Mouse (Mus musculus): ENCODE results near the gene Wbp2nl.
A peak's percentile ranks its signal among the peaks of the same experiment; 100 is the strongest.

Wbp2nl gene

GRCm38 (mm10) chr15:82298764-82299561 is at the start of gene Wbp2nl:
Gene Wbp2nl, plus strand, starts transcription at chr15:82298954.
- no peak for DNase-seq (ENCODE audit: low spot score)

GRCm38 (mm10) chr15:82251579-82251978 is 47.2 kb upstream of the Wbp2nl start:
- DNase-seq (ENCODE audit: low spot score), result no peak

GRCm38 (mm10) chr15:82252097-82252496 is 46.7 kb upstream of the Wbp2nl start, which contains the start of gene 1500009C09Rik:
Gene 1500009C09Rik, plus strand, starts transcription at chr15:82252397.
- no peak for DNase-seq (ENCODE audit: low spot score)

GRCm38 (mm10) chr15:82255248-82255647 is 43.5 kb upstream of the Wbp2nl start:
- DNase-seq (ENCODE audit: low spot score), result no peak

- no peak for DNase-seq (ENCODE audit: low spot score)
Observed at GRCm38 (mm10) chr15:82255944-82256383, 42.8 kb upstream of the Wbp2nl start.

GRCm38 (mm10) chr15:82259510-82259909 is 39.2 kb upstream of the Wbp2nl start:
- DNase-seq (ENCODE audit: low spot score), result peak; percentile 66

GRCm38 (mm10) chr15:82266356-82266755 is 32.4 kb upstream of the Wbp2nl start:
- peak; percentile 47 for DNase-seq (ENCODE audit: low spot score)

GRCm38 (mm10) chr15:82268185-82268584 is 30.6 kb upstream of the Wbp2nl start:
- DNase-seq (ENCODE audit: low spot score), result no peak

- no peak for DNase-seq (ENCODE audit: low spot score)
Observed at GRCm38 (mm10) chr15:82268783-82269182, 30.0 kb upstream of the Wbp2nl start.

- peak; percentile 12 for DNase-seq (ENCODE audit: low spot score)
Observed at GRCm38 (mm10) chr15:82271201-82271600, 27.6 kb upstream of the Wbp2nl start.

GRCm38 (mm10) chr15:82272295-82272694 is 26.5 kb upstream of the Wbp2nl start:
- DNase-seq (ENCODE audit: low spot score), result no peak

- DNase-seq (ENCODE audit: low spot score), result no peak
Observed at GRCm38 (mm10) chr15:82274593-82274926, 24.2 kb upstream of the Wbp2nl start, which contains the start of gene Sept3. Gene Sept3, plus strand, starts transcription at chr15:82274893.

GRCm38 (mm10) chr15:82274927-82275901 is 23.5 kb upstream of the Wbp2nl start:
- DNase-seq (ENCODE audit: low spot score), result no peak

- no peak for DNase-seq (ENCODE audit: low spot score)
Observed at GRCm38 (mm10) chr15:82277591-82277990, 21.2 kb upstream of the Wbp2nl start.

- DNase-seq (ENCODE audit: low spot score), result no peak
Observed at GRCm38 (mm10) chr15:82280638-82281037, 18.1 kb upstream of the Wbp2nl start.

- no peak for DNase-seq (ENCODE audit: low spot score)
Observed at GRCm38 (mm10) chr15:82286157-82286556, 12.6 kb upstream of the Wbp2nl start.

- no peak for DNase-seq (ENCODE audit: low spot score)
Observed at GRCm38 (mm10) chr15:82290252-82290651, 8.5 kb upstream of the Wbp2nl start.

- DNase-seq (ENCODE audit: low spot score), result no peak
Observed at GRCm38 (mm10) chr15:82292851-82293250, 5.9 kb upstream of the Wbp2nl start.

GRCm38 (mm10) chr15:82293271-82293711 is 5.5 kb upstream of the Wbp2nl start:
- no peak for DNase-seq (ENCODE audit: low spot score)

- no peak for DNase-seq (ENCODE audit: low spot score)
Observed at GRCm38 (mm10) chr15:82294059-82294458, 4.7 kb upstream of the Wbp2nl start.

- no peak for DNase-seq (ENCODE audit: low spot score)
Observed at GRCm38 (mm10) chr15:82307107-82307506, 8.4 kb downstream of the Wbp2nl start.

GRCm38 (mm10) chr15:82308416-82308815 is 9.7 kb downstream of the Wbp2nl start:
- DNase-seq (ENCODE audit: low spot score), result no peak

- no peak for DNase-seq (ENCODE audit: low spot score)
Observed at GRCm38 (mm10) chr15:82317839-82318238, 19.1 kb downstream of the Wbp2nl start.
